Mouse (Mus musculus) frontal cortex, postnatal 14 days (tissue): ENCODE measurements around the gene Cers2.

Source experiments
- DNase-seq, 2 experiments: peaks; one replicate each; pipeline ENCODE4 v3.0.0; 2022; ENCODE audit warnings: low spot score in 2 of 2

The Cers2 gene

DNA sequence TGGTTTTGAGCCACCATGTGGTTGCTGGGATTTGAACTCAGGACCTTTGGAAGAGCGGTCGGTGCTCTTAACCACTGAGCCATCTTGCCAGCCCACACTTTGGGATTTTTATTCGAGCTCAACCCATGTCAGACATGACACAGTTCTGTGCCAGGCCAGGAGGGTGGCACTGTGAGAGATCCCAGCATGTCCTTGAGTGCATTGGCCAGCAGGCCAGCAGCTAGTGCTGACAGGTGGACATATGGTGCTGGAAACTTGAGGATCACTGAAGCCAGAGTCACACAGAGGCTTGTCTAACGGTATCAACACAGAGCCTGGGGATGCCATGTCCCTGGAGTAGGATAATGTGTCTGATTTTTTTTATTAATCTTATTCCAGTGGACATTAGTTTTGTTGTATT lies 25.2 kb upstream of the Cers2 start:
- no peak for DNase-seq

GRCm38 (mm10) chr3:95290156-95290555 lies 24.4 kb upstream of the Cers2 start:
- no peak for DNase-seq

DNA sequence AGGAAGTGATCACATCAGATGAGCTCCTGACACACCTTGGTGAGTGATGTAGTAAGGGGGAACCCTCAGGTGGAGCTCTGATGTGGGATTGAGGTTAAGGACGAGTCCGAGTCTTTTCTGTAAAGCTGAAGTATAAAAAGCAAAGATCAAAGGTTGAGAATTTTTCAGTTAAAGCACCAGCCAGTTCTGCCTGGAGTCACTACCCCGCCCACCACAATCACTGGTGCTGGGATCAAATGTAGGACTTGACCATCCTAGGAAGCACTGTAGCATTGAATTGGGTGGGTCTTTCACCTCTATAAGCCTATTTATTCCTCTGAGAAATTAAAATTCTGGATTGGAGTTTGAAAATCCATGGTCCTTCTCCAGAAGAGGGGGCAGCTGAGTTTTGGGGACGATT lies 23.6 kb upstream of the Cers2 start:
- no peak for DNase-seq

- no peak for DNase-seq
These were observed 21.7 kb upstream of the Cers2 start for GRCm38 (mm10) chr3:95292899-95293298.

GRCm38 (mm10) chr3:95293537-95293936 lies 21.1 kb upstream of the Cers2 start:
- DNase-seq = no peak

- DNase-seq = no peak
These were observed 20.3 kb upstream of the Cers2 start for GRCm38 (mm10) chr3:95294316-95294715.

DNA sequence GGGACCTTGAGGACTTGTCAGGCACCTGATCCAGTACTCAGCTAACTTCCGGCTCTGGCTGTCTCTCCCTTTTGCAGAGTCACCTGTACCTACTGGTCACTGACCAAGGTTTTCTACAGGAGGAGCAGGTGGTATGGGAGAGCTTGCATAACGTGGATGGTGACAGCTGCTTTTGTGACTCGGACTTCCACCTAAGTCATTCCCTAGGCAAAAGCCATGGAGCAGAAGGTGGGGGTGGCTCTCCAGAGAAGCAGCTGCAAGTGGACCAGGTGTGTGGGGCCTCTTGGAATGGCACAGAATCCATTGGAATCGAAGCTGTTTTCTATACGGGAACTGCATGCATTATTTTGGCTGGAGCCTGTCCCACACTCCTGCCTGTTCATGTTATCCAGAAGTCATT lies 19.9 kb upstream of the Cers2 start:
- DNase-seq = no peak

GRCm38 (mm10) chr3:95295321-95296102 lies 19.1 kb upstream of the Cers2 start:
- no peak for DNase-seq

GRCm38 (mm10) chr3:95296103-95296469 lies 18.5 kb upstream of the Cers2 start:
- DNase-seq = no peak

- no peak for DNase-seq
These were observed 16.6 kb upstream of the Cers2 start for GRCm38 (mm10) chr3:95298018-95298417.

GRCm38 (mm10) chr3:95301204-95301796 lies 13.3 kb upstream of the Cers2 start:
- DNase-seq = no peak

GRCm38 (mm10) chr3:95306244-95306643 lies 8.3 kb upstream of the Cers2 start:
- no peak for DNase-seq

DNA sequence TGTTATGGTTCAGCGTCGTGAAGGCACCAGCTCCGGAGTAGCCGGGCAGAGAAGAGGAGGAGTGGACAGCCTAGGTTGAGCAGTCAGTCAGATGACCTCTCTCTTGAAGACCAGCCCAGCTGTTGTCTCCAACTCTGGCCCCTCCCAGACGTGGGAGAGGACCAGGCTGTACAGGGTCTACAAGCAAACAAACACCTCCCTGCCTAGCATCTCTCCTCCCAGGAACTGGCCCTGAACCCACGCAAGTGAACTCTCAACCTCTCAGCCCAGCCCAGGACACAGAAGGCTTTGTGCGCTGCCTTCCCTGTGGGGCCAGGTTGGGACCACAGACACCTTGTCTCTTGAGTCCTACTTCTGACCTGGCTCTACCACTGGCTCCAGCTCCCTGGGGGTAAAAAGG lies 7.5 kb upstream of the Cers2 start, which contains the start of gene Anxa9:
Anxa9 (minus strand) TSS at position 77 of the 400 bp plus-strand sequence.
- DNase-seq = no peak

DNA sequence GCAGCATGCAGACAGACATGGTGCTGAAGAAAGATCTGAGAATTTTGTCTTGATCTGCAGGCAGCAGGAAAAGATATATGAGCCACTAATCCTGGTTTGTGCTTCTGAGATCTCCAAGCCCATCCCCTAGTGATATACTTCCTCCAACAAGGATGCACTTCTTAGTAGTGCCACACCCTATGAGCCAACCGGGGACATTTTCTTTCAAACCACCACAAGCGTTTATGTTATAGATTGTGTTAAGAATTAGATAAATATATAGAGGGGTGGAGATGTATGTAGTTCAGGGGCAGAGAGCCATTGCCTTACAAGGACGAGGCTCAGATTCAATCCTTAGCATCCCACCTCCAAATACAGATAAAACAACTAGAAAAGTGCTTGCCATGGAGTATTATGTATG lies 4.1 kb upstream of the Cers2 start:
- DNase-seq = no peak

DNA sequence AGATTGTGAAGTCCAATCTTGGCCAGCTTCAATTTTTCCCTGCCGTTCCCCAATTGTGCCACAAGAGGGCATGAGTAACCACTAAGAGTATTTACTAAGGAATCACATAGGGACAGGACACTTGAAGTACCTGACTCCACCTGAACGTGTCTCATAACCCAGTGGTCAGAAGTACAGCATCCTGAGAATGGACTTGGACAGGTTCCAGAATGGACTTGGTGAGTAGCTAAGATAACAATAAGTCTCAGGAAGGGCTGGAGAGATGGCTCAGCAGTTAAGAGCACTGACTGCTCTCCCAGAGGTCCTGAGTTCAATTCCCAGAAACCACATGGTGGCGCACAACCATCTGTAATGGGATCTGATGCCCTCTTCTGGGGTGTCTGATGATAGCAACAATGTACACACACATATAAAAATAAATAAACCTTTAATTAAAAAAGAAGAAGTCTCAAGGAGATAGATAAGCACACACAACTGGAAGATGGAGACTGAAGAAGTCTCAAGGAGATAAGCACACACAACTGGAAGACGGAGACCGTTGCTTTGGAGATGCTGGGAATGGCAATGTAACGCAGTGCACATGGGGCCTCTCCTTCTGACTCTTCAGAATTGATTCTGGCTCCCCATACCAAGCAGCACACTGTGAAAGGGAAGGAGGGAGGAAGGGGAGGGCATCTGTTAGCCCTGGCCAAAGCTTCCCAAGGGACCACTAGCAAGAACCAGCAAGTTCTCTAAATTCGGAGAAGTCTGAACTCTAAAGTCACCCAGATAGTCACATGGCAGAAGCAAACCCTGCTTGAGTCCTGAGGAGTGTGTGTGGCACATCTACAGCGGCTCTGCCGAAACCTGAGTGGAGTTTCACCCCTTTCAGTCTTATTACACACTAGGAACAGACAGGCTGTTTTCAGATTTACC lies 3.4 kb upstream of the Cers2 start:
- DNase-seq = peak in 1 of 2 experiments; percentile 54

- DNase-seq = no peak
These were observed 2.0 kb upstream of the Cers2 start for GRCm38 (mm10) chr3:95312623-95313022.

DNA sequence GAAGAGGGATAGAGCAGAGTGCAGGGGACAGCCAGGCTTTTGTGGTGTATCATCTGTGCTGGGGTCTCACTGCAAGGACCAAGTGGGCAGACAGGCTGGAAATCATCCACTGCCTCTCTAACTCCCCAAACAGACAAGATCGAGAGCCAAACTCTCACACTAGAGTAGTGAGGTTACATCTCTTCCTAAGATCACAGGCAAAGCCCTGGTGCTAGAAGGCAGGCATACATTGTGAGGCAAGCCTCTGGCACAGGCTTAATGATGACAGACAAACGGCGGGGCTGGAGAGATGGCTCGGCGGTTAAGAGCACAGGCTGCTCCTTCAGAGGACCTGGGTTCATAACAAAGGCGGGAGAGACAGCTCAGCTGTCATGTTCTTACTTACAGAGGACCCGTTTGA lies 1.1 kb upstream of the Cers2 start:
- DNase-seq = no peak

DNA sequence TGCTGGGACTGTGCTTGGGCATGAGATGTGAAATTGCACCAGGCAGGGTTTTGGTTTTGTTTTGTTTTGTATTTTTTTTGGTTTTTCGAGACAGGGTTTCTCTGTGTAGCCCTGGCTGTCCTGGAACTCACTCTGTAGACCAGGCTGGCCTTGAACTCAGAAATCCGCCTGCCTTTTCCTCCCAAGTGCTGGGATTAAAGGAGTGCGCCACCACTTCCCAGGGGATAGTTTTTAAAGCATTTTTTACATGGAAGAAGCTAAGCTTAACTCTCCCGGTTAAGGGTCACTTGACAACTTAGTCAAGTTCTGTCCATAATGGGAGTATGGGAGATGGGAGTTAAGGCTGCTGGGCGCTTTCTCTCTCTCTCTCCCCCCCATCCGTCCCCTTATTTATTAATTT lies 516 bp upstream of the Cers2 start:
- no peak for DNase-seq

DNA sequence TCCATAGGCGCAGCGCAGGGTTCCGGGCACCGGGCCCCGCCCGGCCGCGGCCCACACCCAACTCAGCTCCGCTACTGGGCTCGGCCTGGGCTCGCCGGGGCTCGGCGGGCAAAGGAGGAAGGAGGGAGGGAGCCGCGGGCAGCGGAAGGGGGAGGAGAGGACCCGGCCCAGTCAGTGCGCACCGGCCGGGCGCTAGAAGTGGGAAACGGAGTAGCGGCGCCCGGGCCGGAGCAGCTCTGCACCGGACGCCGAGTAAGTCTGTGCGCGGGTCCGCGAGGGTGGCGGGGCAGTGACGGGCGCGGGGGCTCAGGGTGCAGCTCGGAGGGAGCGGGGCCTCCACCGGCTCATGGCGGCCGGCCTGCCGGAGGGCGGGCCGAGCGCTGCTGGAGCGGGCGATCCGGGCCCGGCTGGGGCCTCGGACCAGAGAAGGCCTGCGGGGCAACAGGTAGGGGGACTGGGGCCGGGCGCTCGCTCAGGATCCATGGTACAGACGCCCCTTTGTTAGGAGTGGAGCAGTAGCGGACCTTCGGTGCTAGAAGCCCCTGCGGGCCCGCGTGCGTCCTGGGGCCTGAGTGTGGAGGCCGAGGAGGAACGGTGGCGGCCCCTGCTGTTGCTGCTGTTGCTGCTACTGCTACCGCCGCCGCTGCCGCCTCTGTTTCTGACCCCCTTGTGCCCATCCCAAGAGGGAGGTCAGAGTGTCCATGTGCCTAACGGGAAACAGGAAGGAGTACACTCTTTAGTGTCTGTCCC lies 678 bp downstream of the Cers2 start:
- peak; percentile 57 to 62 for DNase-seq

GRCm38 (mm10) chr3:95315844-95316550 lies 1.4 kb downstream of the Cers2 start:
- no peak for DNase-seq
